Mouse (Mus musculus): ENCODE results near the gene Rcor1. TPM values are rescaled to one million over a fixed set of nuclear protein-coding genes. Genes with fewer than 3 reads are reported as not detected.

The Rcor1 gene
- polyA plus RNA-seq, 1 experiment from 2014 or later, result 7.0 TPM

- Histone ChIP-seq H3K27ac (ENCODE audit: low read depth, low read length) (0 out of 2 replicates have a peak overlapping the region, but pooled peaks have one; percentile 91), H3K27me3 (replicated peaks; ENCODE audit: control insufficient read depth, insufficient read depth, low read length) (no peaks in the 10 kb centered on the region), H3K4me2 (replicated peaks; ENCODE audit: low read depth) (0 out of 2 replicates have a peak overlapping the region, but pooled peaks have one; percentile 83), H3K9me3 (ENCODE audit: control insufficient read depth) (peaks cover 6% of the 10 kb centered on the region; the same call in 1 of the 2 replicates), H3K9ac (ENCODE audit: low read depth, low read length) (no peak overlapping the region), H3K4me3 (ENCODE audit: low read depth, low read length) (no peak overlapping the region), H3K36me3 (ENCODE audit: control insufficient read depth, insufficient read depth) (no peaks in the 10 kb centered on the region), H3K4me1 (replicated peaks; ENCODE audit: control insufficient read depth, insufficient read depth, low read length) (no peaks in the 10 kb centered on the region; the same call in 1 of the 2 replicates)
- ATAC-seq, result no peak
- no peak for TF ChIP-seq CTCF (IDR thresholded peaks at IDR 0.05; ENCODE audit: low read depth)
- WGBS, result 44% methylated on average over 3 of the region's 3 CpGs
Measured at GRCm38 (mm10) chr12:110993226-110993625, 45.9 kb upstream of the Rcor1 start.

DNA sequence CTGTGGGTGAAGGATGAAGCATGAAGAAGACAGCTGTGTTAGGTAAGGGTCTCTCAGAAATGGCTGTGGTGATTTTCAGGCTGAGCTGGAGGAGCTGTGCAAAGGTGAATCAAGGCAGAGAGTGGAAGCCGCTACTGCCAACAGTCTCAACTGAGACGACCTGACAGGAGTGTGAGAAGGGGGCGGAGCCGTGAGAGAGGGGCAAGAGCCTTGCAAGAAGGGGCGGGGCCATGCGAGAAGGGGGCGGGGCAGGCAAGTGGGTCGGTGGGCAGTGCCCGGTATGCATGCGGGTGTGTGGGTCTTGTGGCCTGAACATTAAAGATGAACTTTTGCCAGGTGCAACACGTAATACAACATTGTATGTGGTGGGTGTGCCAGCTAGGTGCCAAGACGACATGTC, 44.5 kb upstream of the Rcor1 start:
- no peak for TF ChIP-seq CTCF (IDR thresholded peaks at IDR 0.05; ENCODE audit: low read depth)
- no peak overlapping the region for H3K4me2 ChIP-seq (replicated peaks; ENCODE audit: low read depth)

DNA sequence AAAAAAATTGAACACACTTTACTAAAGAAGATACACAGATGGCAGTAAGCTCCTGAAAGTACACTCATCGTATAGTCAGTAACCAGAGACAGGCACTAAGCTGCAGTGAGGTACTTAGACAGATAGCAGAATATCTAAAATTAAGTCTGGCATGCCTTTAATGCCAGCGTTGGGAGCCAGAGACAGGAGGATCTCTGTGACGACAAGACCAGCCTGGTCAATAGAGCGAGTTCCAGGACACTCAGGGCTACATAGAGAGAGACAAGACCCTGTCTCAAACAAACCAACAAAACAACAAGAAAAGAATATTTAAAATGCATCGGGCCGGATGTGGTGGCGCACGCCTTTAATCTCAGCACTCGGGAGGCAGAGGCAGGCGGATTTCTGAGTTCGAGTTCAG, 41.1 kb upstream of the Rcor1 start:
- TF ChIP-seq CTCF (IDR thresholded peaks at IDR 0.05; ENCODE audit: low read depth), result no peak

More for the DNA sequence above, 44.5 kb upstream of the Rcor1 start:
- Histone ChIP-seq H3K27ac (ENCODE audit: low read depth, low read length) (no peak overlapping the region), H3K4me3 (ENCODE audit: low read depth, low read length) (no peak overlapping the region), H3K4me1 (replicated peaks; ENCODE audit: control insufficient read depth, insufficient read depth, low read length) (no peaks in the 10 kb centered on the region; the same call in 1 of the 2 replicates), H3K36me3 (ENCODE audit: control insufficient read depth, insufficient read depth) (no peaks in the 10 kb centered on the region), H3K9me3 (ENCODE audit: control insufficient read depth) (peaks cover 6% of the 10 kb centered on the region; the same call in 1 of the 2 replicates), H3K9ac (ENCODE audit: low read depth, low read length) (no peak overlapping the region), H3K27me3 (replicated peaks; ENCODE audit: control insufficient read depth, insufficient read depth, low read length) (no peaks in the 10 kb centered on the region)
- WGBS, result 37% methylated on average over 12 of the region's 12 CpGs
- ATAC-seq, result no peak

GRCm38 (mm10) chr12:110999820-111000219, 39.3 kb upstream of the Rcor1 start:
- Histone ChIP-seq H3K4me2 (replicated peaks; ENCODE audit: low read depth) (no peak overlapping the region), H3K27me3 (replicated peaks; ENCODE audit: control insufficient read depth, insufficient read depth, low read length) (no peaks in the 10 kb centered on the region), H3K4me1 (replicated peaks; ENCODE audit: control insufficient read depth, insufficient read depth, low read length) (no peaks in the 10 kb centered on the region), H3K9me3 (ENCODE audit: control insufficient read depth) (peaks cover 6% of the 10 kb centered on the region; the same call in 1 of the 2 replicates), H3K4me3 (ENCODE audit: low read depth, low read length) (no peak overlapping the region), H3K27ac (ENCODE audit: low read depth, low read length) (no peak overlapping the region), H3K36me3 (ENCODE audit: control insufficient read depth, insufficient read depth) (no peaks in the 10 kb centered on the region), H3K9ac (ENCODE audit: low read depth, low read length) (no peak overlapping the region)
- no peak for TF ChIP-seq CTCF (IDR thresholded peaks at IDR 0.05; ENCODE audit: low read depth)
- 65% methylated on average over 2 of the region's 2 CpGs for WGBS
- ATAC-seq, result no peak

More for the DNA sequence above, 41.1 kb upstream of the Rcor1 start:
- Histone ChIP-seq H3K9ac (ENCODE audit: low read depth, low read length) (no peak overlapping the region), H3K9me3 (ENCODE audit: control insufficient read depth) (peaks cover 6% of the 10 kb centered on the region; the same call in 1 of the 2 replicates), H3K4me3 (ENCODE audit: low read depth, low read length) (no peak overlapping the region), H3K4me1 (replicated peaks; ENCODE audit: control insufficient read depth, insufficient read depth, low read length) (no peaks in the 10 kb centered on the region), H3K4me2 (replicated peaks; ENCODE audit: low read depth) (no peak overlapping the region), H3K27ac (ENCODE audit: low read depth, low read length) (no peak overlapping the region), H3K27me3 (replicated peaks; ENCODE audit: control insufficient read depth, insufficient read depth, low read length) (no peaks in the 10 kb centered on the region), H3K36me3 (ENCODE audit: control insufficient read depth, insufficient read depth) (no peaks in the 10 kb centered on the region)
- ATAC-seq, result no peak
- WGBS, result 95% methylated on average over 11 of the region's 11 CpGs

- Histone ChIP-seq H3K4me3 (ENCODE audit: low read depth, low read length) (no peak overlapping the region), H3K36me3 (ENCODE audit: control insufficient read depth, insufficient read depth) (no peaks in the 10 kb centered on the region), H3K9me3 (ENCODE audit: control insufficient read depth) (peaks cover 6% of the 10 kb centered on the region; the same call in 1 of the 2 replicates), H3K4me2 (replicated peaks; ENCODE audit: low read depth) (no peak overlapping the region), H3K9ac (ENCODE audit: low read depth, low read length) (no peak overlapping the region), H3K27me3 (replicated peaks; ENCODE audit: control insufficient read depth, insufficient read depth, low read length) (no peaks in the 10 kb centered on the region), H3K27ac (ENCODE audit: low read depth, low read length) (no peak overlapping the region), H3K4me1 (replicated peaks; ENCODE audit: control insufficient read depth, insufficient read depth, low read length) (no peaks in the 10 kb centered on the region)
- TF ChIP-seq CTCF (IDR thresholded peaks at IDR 0.05; ENCODE audit: low read depth), result no peak
- no peak for ATAC-seq
- 92% methylated on average over 7 of the region's 7 CpGs for WGBS
Measured at GRCm38 (mm10) chr12:111000956-111001355, 38.2 kb upstream of the Rcor1 start.

DNA sequence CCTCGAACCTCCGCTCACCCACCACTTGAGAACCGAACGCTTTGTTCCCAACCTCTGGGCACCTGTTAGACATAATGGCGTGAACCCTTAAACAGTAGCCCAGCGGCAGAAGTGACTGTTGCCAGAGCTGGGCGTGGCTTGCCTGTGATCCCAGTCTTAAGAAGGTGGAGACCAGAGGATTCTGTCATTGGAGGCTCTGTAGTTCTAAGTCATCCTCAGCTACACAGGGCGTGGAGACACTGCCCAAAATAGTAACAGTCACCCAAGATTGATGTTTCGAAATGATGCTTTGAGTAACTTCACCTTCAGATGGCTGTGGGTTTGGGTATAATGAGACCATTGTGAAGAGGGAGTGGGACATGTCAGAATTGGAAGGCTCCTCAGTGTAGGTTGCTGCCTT, 35.0 kb upstream of the Rcor1 start:
- H3K36me3 ChIP-seq (ENCODE audit: control insufficient read depth, insufficient read depth), result no peaks in the 10 kb centered on the region
- no peak for TF ChIP-seq CTCF (IDR thresholded peaks at IDR 0.05; ENCODE audit: low read depth)
- no peak overlapping the region for H3K27ac ChIP-seq (ENCODE audit: low read depth, low read length)
- H3K9ac ChIP-seq (ENCODE audit: low read depth, low read length), result no peak overlapping the region
- 77% methylated on average over 9 of the region's 9 CpGs for WGBS
- peaks cover 16% of the 10 kb centered on the region for H3K4me1 ChIP-seq (replicated peaks; ENCODE audit: control insufficient read depth, insufficient read depth, low read length)
- ATAC-seq, result no peak
- H3K9me3 ChIP-seq (ENCODE audit: control insufficient read depth), result no peaks in the 10 kb centered on the region
- H3K4me3 ChIP-seq (ENCODE audit: low read depth, low read length), result no peak overlapping the region
- H3K4me2 ChIP-seq (replicated peaks; ENCODE audit: low read depth), result no peak overlapping the region
- no peaks in the 10 kb centered on the region for H3K27me3 ChIP-seq (replicated peaks; ENCODE audit: control insufficient read depth, insufficient read depth, low read length)

DNA sequence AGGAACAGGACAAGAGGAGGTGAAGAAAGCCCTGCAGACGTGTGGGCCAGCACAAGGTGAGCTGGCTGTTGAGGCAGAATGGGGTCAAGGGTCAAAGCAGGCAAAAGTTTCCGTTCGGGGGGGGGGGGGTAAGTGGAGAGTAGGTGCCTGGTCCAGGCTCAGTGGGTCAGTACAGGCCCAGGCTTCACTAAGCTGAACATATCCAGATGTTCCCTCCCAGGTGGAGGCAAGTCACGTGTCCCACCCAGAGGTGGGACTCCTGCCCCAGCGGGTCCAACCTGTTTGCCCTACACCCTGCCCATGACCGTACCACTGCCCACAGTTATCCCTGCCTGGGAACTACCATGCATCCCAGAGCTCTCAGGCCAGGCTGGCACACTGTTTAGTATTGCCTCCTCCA, 33.3 kb upstream of the Rcor1 start:
- Histone ChIP-seq H3K4me2 (replicated peaks; ENCODE audit: low read depth) (no peak overlapping the region), H3K9me3 (ENCODE audit: control insufficient read depth) (no peaks in the 10 kb centered on the region), H3K36me3 (ENCODE audit: control insufficient read depth, insufficient read depth) (no peaks in the 10 kb centered on the region), H3K27ac (ENCODE audit: low read depth, low read length) (no peak overlapping the region), H3K9ac (ENCODE audit: low read depth, low read length) (no peak overlapping the region), H3K4me3 (ENCODE audit: low read depth, low read length) (no peak overlapping the region), H3K4me1 (replicated peaks; ENCODE audit: control insufficient read depth, insufficient read depth, low read length) (peaks cover 21% of the 10 kb centered on the region), H3K27me3 (replicated peaks; ENCODE audit: control insufficient read depth, insufficient read depth, low read length) (no peaks in the 10 kb centered on the region)
- 35% methylated on average over 5 of the region's 6 CpGs for WGBS
- no peak for ATAC-seq
- TF ChIP-seq CTCF (IDR thresholded peaks at IDR 0.05; ENCODE audit: low read depth), result no peak
